Mouse (Mus musculus) midbrain, postnatal 0 days (tissue): ENCODE results near the gene Psmb9. TPM values are rescaled to one million over a fixed set of nuclear protein-coding genes. Genes with fewer than 3 reads are reported as not detected.
"Not testable (repeated sequence)": the region's sequence is repeated elsewhere in the genome, so short reads cannot be mapped to it uniquely, and the experiment has no call there.

Source experiments
- ATAC-seq: fragments of 200-750 bp; cut with Nextera tagmentation; 2 replicates; pipeline ENCODE4 v1.8.0; 2017; ENCODE audit warnings: moderate number of reproducible peaks, mild to moderate bottlenecking, moderate TSS enrichment, moderate library complexity; ENCODE audit not compliant: low FRiP score
- DNase-seq: peaks from one replicate; pipeline ENCODE4 v3.0.0-alpha.2; 2015; ENCODE audit warnings: low spot score
- H3K27ac ChIP-seq: fragments of 300-500 bp; sonication (generic); 2 replicates; pipeline ENCODE4 v1.5.1; 2014; ENCODE audit warnings: low read depth, mild to moderate bottlenecking, low read length, mixed read lengths
- H3K27me3 ChIP-seq: fragments of 300-500 bp; sonication (generic); 2 replicates; pipeline ENCODE4 v1.6.1; 2014; ENCODE audit warnings: low read length, control low read depth, mixed read lengths; ENCODE audit not compliant: insufficient read depth
- H3K36me3 ChIP-seq: fragments of 300-500 bp; sonication (generic); 2 replicates; pipeline ENCODE4 v1.6.1; 2014; ENCODE audit warnings: low read length, control low read depth, mixed read lengths; ENCODE audit not compliant: insufficient read depth
- H3K4me1 ChIP-seq: fragments of 300-500 bp; sonication (generic); 2 replicates; pipeline ENCODE4 v1.6.1; 2014; ENCODE audit warnings: mild to moderate bottlenecking, control low read depth, antibody characterized with exemption, low read length, mixed read lengths; ENCODE audit not compliant: insufficient read depth
- H3K4me2 ChIP-seq: fragments of 300-500 bp; sonication (generic); 2 replicates; pipeline ENCODE4 v1.6.1; 2014; ENCODE audit warnings: low read depth, mild to moderate bottlenecking, low read length, mixed read lengths; ENCODE audit not compliant: poor library complexity, severe bottlenecking
- H3K4me3 ChIP-seq: fragments of 300-500 bp; sonication (generic); 2 replicates; pipeline ENCODE4 v1.5.1; 2014; ENCODE audit warnings: low read depth, mild to moderate bottlenecking, low read length, moderate library complexity
- H3K9ac ChIP-seq: fragments of 300-500 bp; sonication (generic); replicated peaks from 2 replicates; pipeline ENCODE4 v1.6.1; 2014; ENCODE audit warnings: mild to moderate bottlenecking, low read length, moderate library complexity, mixed read lengths; ENCODE audit not compliant: poor library complexity, severe bottlenecking
- H3K9me3 ChIP-seq: fragments of 300-500 bp; sonication (generic); 2 replicates; pipeline ENCODE4 v1.6.1; 2016; ENCODE audit warnings: low read length, control low read depth
- CTCF ChIP-seq: IDR thresholded peaks from 2 replicates; pipeline ENCODE4 v1.5.1; 2016; ENCODE audit warnings: antibody characterized with exemption, mild to moderate bottlenecking
- WGBS: fragments of 180-500 bp; shearing (Covaris S2); extraction: QIAGEN DNeasy Blood & Tissue Kit; methylation state at CpG from one replicate; pipeline ENCODE4 v1.1.7; 2014; 5-methylcytosine and 5-hydroxymethylcytosine counted together
- polyA plus RNA-seq: library from polyadenylated mRNA; unstranded; fragments of >200 nt; fragmentation: Nextera tagmentation; extraction: Ambion mirVana; gene quantifications from 2 replicates; pipeline ENCODE4 v1.2.1, GENCODE M21; 2015
- total RNA-seq: library from RNA; depleted of rRNA; stranded (reverse); fragments of >200 nt; gene quantifications from 2 replicates; pipeline ENCODE4 v1.2.3, GENCODE M21; 2014

Gene Psmb9
- total and polyA plus RNA-seq, 2 experiments from 2014 or later, result 0.99 to 2.0 TPM

- ATAC-seq (no peak), DNase-seq (no peak)
- no peak overlapping the region for H3K4me3 ChIP-seq
- TF ChIP-seq CTCF, result peak; percentile 45
- H3K36me3 ChIP-seq, result no peaks in the 10 kb centered on the region
- no peaks in the 10 kb centered on the region for H3K4me1 ChIP-seq
- no peak overlapping the region for H3K27ac ChIP-seq
- no peak overlapping the region for H3K4me2 ChIP-seq
- no peaks in the 10 kb centered on the region for H3K9me3 ChIP-seq
- H3K27me3 ChIP-seq, result no peaks in the 10 kb centered on the region
- no peak overlapping the region for H3K9ac ChIP-seq
- 85% methylated on average over 6 of the region's 6 CpGs for WGBS
Observed at GRCm38 (mm10) chr17:34165033-34165730, 22.4 kb downstream of the Psmb9 start.

GRCm38 (mm10) chr17:34164202-34164895 is 23.2 kb downstream of the Psmb9 start:
- H3K9ac ChIP-seq, result no peak overlapping the region
- ATAC-seq (no peak), DNase-seq (no peak)
- 36% methylated on average over 9 of the region's 9 CpGs for WGBS
- H3K27me3 ChIP-seq, result no peaks in the 10 kb centered on the region
- no peak overlapping the region for H3K4me2 ChIP-seq
- H3K9me3 ChIP-seq, result no peaks in the 10 kb centered on the region
- no peaks in the 10 kb centered on the region for H3K36me3 ChIP-seq
- H3K4me3 ChIP-seq, result no peak overlapping the region
- no peaks in the 10 kb centered on the region for H3K4me1 ChIP-seq
- no peak overlapping the region for H3K27ac ChIP-seq
- TF ChIP-seq CTCF, result peak; percentile 37

GRCm38 (mm10) chr17:34155534-34155933 is 32.0 kb downstream of the Psmb9 start:
- no peak for ATAC-seq
- Histone ChIP-seq H3K4me3 (no peak overlapping the region), H3K4me1 (no peaks in the 10 kb centered on the region), H3K27ac (no peak overlapping the region), H3K27me3 (no peaks in the 10 kb centered on the region), H3K9me3 (no peaks in the 10 kb centered on the region), H3K9ac (no peak overlapping the region), H3K36me3 (no peaks in the 10 kb centered on the region), H3K4me2 (no peak overlapping the region)
- 51% methylated on average over 5 of the region's 5 CpGs for WGBS
- no peak for DNase-seq
- no peak for TF ChIP-seq CTCF

- Histone ChIP-seq H3K4me3 (no peak within 1 kb of the TSS), H3K36me3 (no peaks in the 10 kb centered on the region), H3K4me1 (no peaks in the 10 kb centered on the region), H3K27ac (no peak within 1 kb of the TSS), H3K9ac (no peak within 1 kb of the TSS), H3K27me3 (no peaks in the 10 kb centered on the region), H3K4me2 (no peak within 1 kb of the TSS), H3K9me3 (no peaks in the 10 kb centered on the region)
- DNase-seq (peak; percentile 78), ATAC-seq (no peak)
- TF ChIP-seq CTCF, result no peak
- 59% methylated on average over 4 of the region's 4 CpGs for WGBS
Observed at GRCm38 (mm10) chr17:34152923-34153322, 34.6 kb downstream of the Psmb9 start, which contains the start of gene H2-DMb1. H2-DMb1 (plus strand) TSS chr17:34153072.

DNA sequence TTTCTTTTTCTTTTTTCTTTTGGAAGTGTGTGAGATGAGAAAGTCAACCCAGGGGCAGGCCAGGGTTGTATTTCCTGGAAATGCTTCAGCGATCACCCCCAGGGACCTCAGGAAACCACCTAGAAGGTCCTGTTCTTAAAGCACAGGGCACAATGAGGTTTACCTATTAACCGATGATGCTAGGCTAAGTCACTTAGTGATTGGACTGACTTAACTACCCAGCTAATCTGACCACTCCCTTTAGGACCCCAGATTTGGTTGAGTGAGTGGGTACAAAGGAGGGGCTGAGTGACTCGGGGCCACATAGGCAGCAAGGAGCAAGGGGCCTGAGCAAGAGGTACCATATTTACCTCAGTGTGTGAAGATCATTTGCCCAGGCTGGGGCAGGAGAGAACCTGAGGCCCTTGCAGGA is 42.6 kb downstream of the Psmb9 start:
- no peaks in the 10 kb centered on the region for H3K36me3 ChIP-seq
- H3K4me2 ChIP-seq, result no peak overlapping the region
- ATAC-seq (no peak), DNase-seq (no peak)
- H3K27me3 ChIP-seq, result peaks cover 13% of the 10 kb centered on the region
- no peak overlapping the region for H3K4me3 ChIP-seq
- WGBS, result 63% methylated on average over 3 of the region's 3 CpGs
- no peaks in the 10 kb centered on the region for H3K4me1 ChIP-seq
- no peak overlapping the region for H3K27ac ChIP-seq
- no peaks in the 10 kb centered on the region for H3K9me3 ChIP-seq
- H3K9ac ChIP-seq, result no peak overlapping the region
- TF ChIP-seq CTCF, result no peak

DNA sequence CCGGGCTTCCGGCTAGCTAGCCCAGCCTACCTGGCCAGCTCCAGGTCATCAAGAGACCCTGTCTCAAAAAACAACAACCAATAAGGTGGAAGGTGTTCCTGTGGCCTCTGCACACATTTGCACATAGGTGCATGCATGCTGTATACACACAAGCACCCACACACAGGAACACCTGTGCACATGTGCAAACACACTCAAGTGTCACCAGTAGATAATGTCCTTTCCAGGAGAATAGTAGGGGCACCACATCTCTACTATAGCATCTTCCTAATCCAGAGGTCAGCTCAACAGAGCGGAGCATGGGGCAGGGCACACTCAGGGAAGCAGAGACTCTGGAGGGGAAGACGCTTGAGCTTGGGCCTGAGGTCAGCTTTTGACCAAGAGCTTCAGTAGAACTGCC is 43.3 kb downstream of the Psmb9 start:
- not testable (repeated sequence) for H3K9me3 ChIP-seq, H3K9ac ChIP-seq, H3K4me2 ChIP-seq, H3K27ac ChIP-seq, H3K36me3 ChIP-seq, DNase-seq, ATAC-seq, H3K4me3 ChIP-seq, H3K4me1 ChIP-seq
- peaks cover 19% of the 10 kb centered on the region for H3K27me3 ChIP-seq
- WGBS, result 80% methylated on average over 4 of the region's 4 CpGs
